Mouse (Mus musculus) urinary bladder, adult 2 months (tissue): ENCODE measurements around the gene Tle1. TPM values are rescaled to one million over a fixed set of nuclear protein-coding genes. Genes with fewer than 3 reads are reported as not detected.

ENCODE experiments used
- DNase-seq: peaks from one replicate; pipeline ENCODE4 v3.0.0; 2022; ENCODE audit warnings: low spot score
- polyA plus RNA-seq: library from polyadenylated mRNA; depleted of rRNA; stranded (reverse); fragments of >200 nt; gene quantifications from 2 replicates; pipeline ENCODE4 v1.2.3, GENCODE M21; 2012

Tle1 gene
- polyA plus RNA-seq, 1 experiment = 32.4 TPM

GRCm38 (mm10) chr4:72165765-72166164 is 35.0 kb downstream of the Tle1 start:
- no peak for DNase-seq

GRCm38 (mm10) chr4:72162445-72163218 is 38.1 kb downstream of the Tle1 start:
- no peak for DNase-seq

- DNase-seq = no peak
Observed at GRCm38 (mm10) chr4:72160102-72160511, 40.6 kb downstream of the Tle1 start.

GRCm38 (mm10) chr4:72157931-72158371 is 42.8 kb downstream of the Tle1 start:
- no peak for DNase-seq

- no peak for DNase-seq
Observed at GRCm38 (mm10) chr4:72150460-72151131, 50.1 kb downstream of the Tle1 start.

GRCm38 (mm10) chr4:72146003-72146402 is 54.7 kb downstream of the Tle1 start:
- no peak for DNase-seq

GRCm38 (mm10) chr4:72144541-72144940 is 56.2 kb downstream of the Tle1 start:
- DNase-seq = no peak

- DNase-seq = no peak
Observed at GRCm38 (mm10) chr4:72140706-72141105, 60.0 kb downstream of the Tle1 start.

- no peak for DNase-seq
Observed at GRCm38 (mm10) chr4:72139475-72140120, 61.1 kb downstream of the Tle1 start.

GRCm38 (mm10) chr4:72138264-72139080 is 62.2 kb downstream of the Tle1 start:
- no peak for DNase-seq

- DNase-seq = no peak
Observed at GRCm38 (mm10) chr4:72132646-72133045, 68.1 kb downstream of the Tle1 start.

GRCm38 (mm10) chr4:72127596-72127995 is 73.1 kb downstream of the Tle1 start:
- no peak for DNase-seq

GRCm38 (mm10) chr4:72124790-72125189 is 75.9 kb downstream of the Tle1 start:
- DNase-seq = no peak

- no peak for DNase-seq
Observed at GRCm38 (mm10) chr4:72122837-72123236, 77.9 kb downstream of the Tle1 start.

- no peak for DNase-seq
Observed at GRCm38 (mm10) chr4:72122343-72122742, 78.4 kb downstream of the Tle1 start.

GRCm38 (mm10) chr4:72120050-72120449 is 80.7 kb downstream of the Tle1 start:
- no peak for DNase-seq

- DNase-seq = no peak
Observed at GRCm38 (mm10) chr4:72105702-72106101, 95.0 kb downstream of the Tle1 start.

- no peak for DNase-seq
Observed at GRCm38 (mm10) chr4:72104186-72104585, 96.5 kb downstream of the Tle1 start.

GRCm38 (mm10) chr4:72087811-72088210 is 112.9 kb downstream of the Tle1 start:
- DNase-seq = no peak

- DNase-seq = no peak
Observed at GRCm38 (mm10) chr4:72069111-72069534, 131.6 kb downstream of the Tle1 start.

GRCm38 (mm10) chr4:72067937-72068336 is 132.8 kb downstream of the Tle1 start:
- no peak for DNase-seq
